Mouse (Mus musculus): ENCODE measurements around the gene Idh3a. TPM values are rescaled to one million over a fixed set of nuclear protein-coding genes. Genes with fewer than 3 reads are reported as not detected.
"Not testable (repeated sequence)": the region's sequence is repeated elsewhere in the genome, so short reads cannot be mapped to it uniquely, and the experiment has no call there.

Idh3a gene
- polyA plus RNA-seq, 1 experiment: 84.4 TPM

DNA sequence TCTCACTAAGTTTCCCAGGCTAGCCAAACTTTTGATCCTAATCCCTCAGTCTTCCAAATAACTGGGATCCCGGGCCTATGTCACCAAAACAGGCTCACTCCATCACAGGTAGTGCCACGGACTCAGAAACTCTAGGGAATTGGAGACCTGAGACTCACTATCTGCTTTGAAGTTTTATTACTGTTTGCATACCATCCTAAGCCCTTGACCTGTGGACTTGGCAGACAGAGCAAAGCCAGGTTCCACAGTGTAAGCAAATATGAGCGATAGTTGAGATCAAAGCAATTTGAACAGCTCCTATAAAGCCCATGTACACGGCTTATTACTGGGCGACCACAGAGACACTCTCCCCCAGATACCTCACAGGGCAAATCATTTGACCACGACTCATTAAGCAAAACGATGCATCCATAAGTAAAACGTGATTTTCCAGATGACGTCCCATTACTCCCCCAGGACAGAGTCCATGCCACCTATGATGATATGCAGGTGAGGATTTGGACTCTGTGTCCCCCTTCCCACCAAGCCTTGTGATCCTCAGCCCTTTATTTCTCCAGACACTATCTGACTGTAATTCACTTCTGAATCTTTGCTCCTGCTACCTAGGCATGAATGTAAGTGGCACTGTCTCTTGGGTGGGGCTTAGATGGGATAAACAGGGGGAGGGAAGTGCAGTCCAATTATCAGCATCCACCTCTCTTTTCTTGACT, 14.8 kb upstream of the Idh3a start:
- H3ac ChIP-seq (ENCODE audit: control insufficient read depth, insufficient read length, low read depth): no peak overlapping the region
- no peaks in the 10 kb centered on the region for H3K79me3 ChIP-seq (ENCODE audit: low read depth)
- no peaks in the 10 kb centered on the region for H3K36me3 ChIP-seq (ENCODE audit: control insufficient read depth, insufficient read depth)
- no peak overlapping the region for H3K4me3 ChIP-seq (ENCODE audit: insufficient read depth, poor library complexity, severe bottlenecking)
- TF ChIP-seq FOSL1 (IDR thresholded peaks at IDR 0.05; ENCODE audit: insufficient read depth, low read length, poor library complexity, severe bottlenecking): no peak
- H3K79me2 ChIP-seq (ENCODE audit: control insufficient read depth, insufficient read depth): no peaks in the 10 kb centered on the region
- no peaks in the 10 kb centered on the region for H3K27me3 ChIP-seq (ENCODE audit: control insufficient read depth, insufficient read depth, insufficient read length)

DNA sequence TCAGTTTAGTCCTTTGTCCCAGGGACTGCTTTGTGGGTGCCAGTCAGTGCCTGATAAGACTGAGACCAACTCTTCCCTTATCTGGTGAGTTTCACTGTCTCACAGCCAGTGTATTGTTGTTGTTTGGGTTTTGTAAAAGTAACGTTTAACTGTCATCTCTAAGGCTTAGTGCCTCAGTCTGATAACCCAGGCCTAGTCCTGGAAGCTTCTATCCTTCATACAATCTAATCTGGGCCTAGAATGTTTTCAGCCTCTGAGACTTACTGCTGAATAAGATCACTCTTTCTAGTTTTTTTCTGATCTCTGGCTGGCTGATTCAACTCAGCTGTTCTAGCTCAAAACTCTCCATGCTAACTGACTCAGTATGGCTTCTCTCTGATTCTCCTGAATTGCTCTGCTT, 2.4 kb upstream of the Idh3a start:
- no peaks in the 10 kb centered on the region for H3K36me3 ChIP-seq (ENCODE audit: control insufficient read depth, insufficient read depth)
- H3K79me2 ChIP-seq (ENCODE audit: control insufficient read depth, insufficient read depth): peaks cover 24% of the 10 kb centered on the region
- H3K4me3 ChIP-seq (ENCODE audit: insufficient read depth, poor library complexity, severe bottlenecking): no peak overlapping the region
- H3K79me3 ChIP-seq (ENCODE audit: low read depth): peaks cover 23% of the 10 kb centered on the region
- H3ac ChIP-seq (ENCODE audit: control insufficient read depth, insufficient read length, low read depth): no peak overlapping the region
- TF ChIP-seq MYOG (IDR thresholded peaks at IDR 0.05; ENCODE audit: control insufficient read depth, extremely low read depth, insufficient read length): no peak
- no peak for TF ChIP-seq FOSL1 (IDR thresholded peaks at IDR 0.05; ENCODE audit: insufficient read depth, low read length, poor library complexity, severe bottlenecking)
- no peak for TF ChIP-seq MYOD1 (IDR thresholded peaks at IDR 0.05; ENCODE audit: control insufficient read depth, insufficient read length, low read depth)
- no peak for TF ChIP-seq CEBPB (IDR thresholded peaks at IDR 0.05; ENCODE audit: low read depth)
- TF ChIP-seq USF1 (IDR thresholded peaks at IDR 0.05; ENCODE audit: low read depth): no peak
- no peak for TF ChIP-seq MAX (IDR thresholded peaks at IDR 0.05)
- TF ChIP-seq CTCF (IDR thresholded peaks at IDR 0.05; ENCODE audit: control insufficient read depth, insufficient read depth, insufficient read length): no peak
- no peaks in the 10 kb centered on the region for H3K27me3 ChIP-seq (ENCODE audit: control insufficient read depth, insufficient read depth, insufficient read length)

DNA sequence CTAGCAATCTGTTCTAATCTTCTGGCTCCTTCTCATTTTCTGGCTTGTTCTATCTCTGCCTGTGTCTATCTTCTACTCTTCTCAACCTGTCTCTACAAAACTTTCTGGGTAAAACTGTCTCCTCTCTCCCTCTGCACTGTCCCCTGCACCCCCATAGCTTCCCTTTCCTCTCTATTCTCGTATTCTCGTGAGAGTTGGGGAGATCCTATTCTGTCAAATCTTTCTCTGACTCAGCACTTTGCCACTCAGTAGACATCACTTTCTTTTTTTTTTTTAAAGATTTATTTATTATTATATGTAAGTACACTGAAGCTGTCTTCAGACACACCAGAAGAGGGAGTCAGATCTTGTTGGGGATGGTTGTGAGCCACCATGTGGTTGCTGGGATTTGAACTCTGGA, 2.0 kb upstream of the Idh3a start:
- H3K79me2 ChIP-seq (ENCODE audit: control insufficient read depth, insufficient read depth): peaks cover 28% of the 10 kb centered on the region
- H3K4me3 ChIP-seq (ENCODE audit: insufficient read depth, poor library complexity, severe bottlenecking); H3K27me3 ChIP-seq (ENCODE audit: control insufficient read depth, insufficient read depth, insufficient read length); H3K36me3 ChIP-seq (ENCODE audit: control insufficient read depth, insufficient read depth); H3ac ChIP-seq (ENCODE audit: control insufficient read depth, insufficient read length, low read depth): not testable (repeated sequence)
- H3K79me3 ChIP-seq (ENCODE audit: low read depth): peaks cover 28% of the 10 kb centered on the region

DNA sequence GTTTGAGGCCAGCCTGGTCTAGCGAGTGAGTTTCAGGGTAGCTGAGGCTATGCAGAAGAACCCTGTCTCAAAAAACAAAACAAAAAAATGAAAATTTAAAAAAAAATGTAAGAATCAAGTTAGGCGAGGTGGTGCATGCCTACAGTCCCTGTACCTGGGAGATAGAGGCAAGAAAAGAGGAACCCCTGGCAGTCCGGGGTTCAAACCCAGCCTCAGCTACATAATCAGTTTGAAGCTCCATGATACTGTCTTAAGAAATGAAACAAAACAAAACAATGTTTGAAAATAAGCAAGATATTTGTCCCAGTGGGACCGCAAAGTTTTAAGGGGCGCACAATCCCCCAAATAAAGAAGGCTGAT, 315 bp upstream of the Idh3a start:
- Histone ChIP-seq H3K27me3 (ENCODE audit: control insufficient read depth, insufficient read depth, insufficient read length) (no peaks in the 10 kb centered on the region), H3K4me3 (ENCODE audit: insufficient read depth, poor library complexity, severe bottlenecking) (peak overlapping the region; percentile 95), H3K79me3 (ENCODE audit: low read depth) (peaks cover 43% of the 10 kb centered on the region), H3K79me2 (ENCODE audit: control insufficient read depth, insufficient read depth) (peaks cover 44% of the 10 kb centered on the region), H3K36me3 (ENCODE audit: control insufficient read depth, insufficient read depth) (peaks cover 9% of the 10 kb centered on the region), H3ac (ENCODE audit: control insufficient read depth, insufficient read length, low read depth) (no peak overlapping the region)
- no peak for TF ChIP-seq CTCF (IDR thresholded peaks at IDR 0.05; ENCODE audit: control insufficient read depth, insufficient read depth, insufficient read length)
- TF ChIP-seq CEBPB (IDR thresholded peaks at IDR 0.05; ENCODE audit: low read depth): no peak
- no peak for TF ChIP-seq MYOG (IDR thresholded peaks at IDR 0.05; ENCODE audit: control insufficient read depth, extremely low read depth, insufficient read length)
- TF ChIP-seq USF1 (IDR thresholded peaks at IDR 0.05; ENCODE audit: low read depth): no peak
- no peak for TF ChIP-seq MAX (IDR thresholded peaks at IDR 0.05)
- TF ChIP-seq MYOD1 (IDR thresholded peaks at IDR 0.05; ENCODE audit: control insufficient read depth, insufficient read length, low read depth): no peak
- no peak for TF ChIP-seq FOSL1 (IDR thresholded peaks at IDR 0.05; ENCODE audit: insufficient read depth, low read length, poor library complexity, severe bottlenecking)

DNA sequence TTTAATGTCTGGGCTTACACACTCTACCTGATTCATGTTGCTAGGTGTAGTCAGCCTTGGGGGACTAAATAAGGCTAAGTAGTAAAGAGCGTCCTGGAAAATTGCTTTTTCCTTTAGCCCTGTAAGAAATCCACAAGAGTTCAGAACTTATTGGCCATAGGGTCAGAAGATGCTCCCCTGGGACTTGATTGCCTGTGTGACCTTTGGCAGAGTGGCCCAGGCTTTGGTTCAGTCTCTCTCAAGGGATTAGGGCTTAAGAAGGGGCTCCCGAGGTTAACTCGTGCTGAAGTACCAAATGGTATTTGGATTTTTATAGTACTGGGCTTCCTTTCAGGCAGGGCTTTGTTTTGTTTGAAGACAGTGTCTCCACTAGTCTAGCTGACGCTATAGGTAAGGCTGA, 1.7 kb downstream of the Idh3a start:
- H3K4me3 ChIP-seq (ENCODE audit: insufficient read depth, poor library complexity, severe bottlenecking): no peak overlapping the region
- H3K27me3 ChIP-seq (ENCODE audit: control insufficient read depth, insufficient read depth, insufficient read length): no peaks in the 10 kb centered on the region
- peaks cover 29% of the 10 kb centered on the region for H3K36me3 ChIP-seq (ENCODE audit: control insufficient read depth, insufficient read depth)
- H3ac ChIP-seq (ENCODE audit: control insufficient read depth, insufficient read length, low read depth): no peak overlapping the region
- no peak for TF ChIP-seq MAX (IDR thresholded peaks at IDR 0.05)
- TF ChIP-seq USF1 (IDR thresholded peaks at IDR 0.05; ENCODE audit: low read depth): no peak
- TF ChIP-seq FOSL1 (IDR thresholded peaks at IDR 0.05; ENCODE audit: insufficient read depth, low read length, poor library complexity, severe bottlenecking): no peak
- TF ChIP-seq CTCF (IDR thresholded peaks at IDR 0.05; ENCODE audit: control insufficient read depth, insufficient read depth, insufficient read length): no peak
- TF ChIP-seq CEBPB (IDR thresholded peaks at IDR 0.05; ENCODE audit: low read depth): no peak
- TF ChIP-seq MYOD1 (IDR thresholded peaks at IDR 0.05; ENCODE audit: control insufficient read depth, insufficient read length, low read depth): no peak
- no peak for TF ChIP-seq MYOG (IDR thresholded peaks at IDR 0.05; ENCODE audit: control insufficient read depth, extremely low read depth, insufficient read length)
- peaks cover 43% of the 10 kb centered on the region for H3K79me3 ChIP-seq (ENCODE audit: low read depth)
- H3K79me2 ChIP-seq (ENCODE audit: control insufficient read depth, insufficient read depth): peaks cover 44% of the 10 kb centered on the region

DNA sequence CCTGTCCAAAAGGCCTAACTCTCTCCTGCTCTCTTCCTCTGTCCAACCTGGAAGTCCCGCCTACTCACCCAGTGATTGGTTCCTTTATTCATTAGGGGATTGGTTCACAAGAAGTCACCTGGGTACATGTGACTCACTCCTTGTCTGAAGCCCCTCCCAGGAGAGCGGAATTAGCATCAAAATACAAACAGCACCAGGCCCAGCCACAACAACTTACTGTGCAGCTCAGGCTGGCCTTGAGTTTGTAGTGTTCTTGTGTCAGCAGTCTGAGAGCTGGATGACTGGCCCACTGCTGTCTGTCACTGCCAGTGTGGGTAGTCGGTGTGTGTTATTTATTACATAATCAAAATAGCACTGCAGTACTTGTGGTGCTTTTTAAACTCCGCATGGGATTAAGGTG, 7.5 kb downstream of the Idh3a start:
- Histone ChIP-seq H3K36me3 (ENCODE audit: control insufficient read depth, insufficient read depth) (peaks cover 86% of the 10 kb centered on the region), H3K79me3 (ENCODE audit: low read depth) (peaks cover 20% of the 10 kb centered on the region), H3K79me2 (ENCODE audit: control insufficient read depth, insufficient read depth) (peaks cover 21% of the 10 kb centered on the region)
- not testable (repeated sequence) for H3ac ChIP-seq (ENCODE audit: control insufficient read depth, insufficient read length, low read depth); H3K27me3 ChIP-seq (ENCODE audit: control insufficient read depth, insufficient read depth, insufficient read length); H3K4me3 ChIP-seq (ENCODE audit: insufficient read depth, poor library complexity, severe bottlenecking)
